Mouse (Mus musculus): ENCODE measurements at regions not wholly inside any gene's neighbourhood (a gene's known extent, or its start where the extent isn't known, plus 50 kb on each side); places are given as distances from the start of the nearest gene placed in this dataset.

DNA sequence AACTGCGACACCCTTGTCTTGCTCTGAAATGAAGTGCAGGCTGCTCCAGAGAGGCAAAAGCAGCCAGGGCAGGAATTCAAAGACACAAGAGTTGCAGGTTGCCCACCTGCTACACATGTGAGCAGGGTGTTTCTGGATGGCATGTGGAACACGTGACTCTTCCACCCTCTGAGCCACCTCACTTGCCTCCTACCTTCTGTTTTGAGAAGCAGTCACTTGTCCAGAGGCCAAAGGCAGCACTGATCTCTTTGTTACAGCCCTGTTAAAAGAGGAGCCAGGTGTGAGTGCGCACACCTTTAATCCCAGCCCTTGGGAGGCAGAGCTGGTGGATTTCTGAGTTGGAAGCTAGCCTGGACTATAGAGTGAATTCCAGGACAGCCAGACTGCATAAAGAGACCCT lies 79.7 kb upstream of the Tle3 start:
- no peak for DNase-seq (ENCODE audit: low read depth, low spot score)

DNA sequence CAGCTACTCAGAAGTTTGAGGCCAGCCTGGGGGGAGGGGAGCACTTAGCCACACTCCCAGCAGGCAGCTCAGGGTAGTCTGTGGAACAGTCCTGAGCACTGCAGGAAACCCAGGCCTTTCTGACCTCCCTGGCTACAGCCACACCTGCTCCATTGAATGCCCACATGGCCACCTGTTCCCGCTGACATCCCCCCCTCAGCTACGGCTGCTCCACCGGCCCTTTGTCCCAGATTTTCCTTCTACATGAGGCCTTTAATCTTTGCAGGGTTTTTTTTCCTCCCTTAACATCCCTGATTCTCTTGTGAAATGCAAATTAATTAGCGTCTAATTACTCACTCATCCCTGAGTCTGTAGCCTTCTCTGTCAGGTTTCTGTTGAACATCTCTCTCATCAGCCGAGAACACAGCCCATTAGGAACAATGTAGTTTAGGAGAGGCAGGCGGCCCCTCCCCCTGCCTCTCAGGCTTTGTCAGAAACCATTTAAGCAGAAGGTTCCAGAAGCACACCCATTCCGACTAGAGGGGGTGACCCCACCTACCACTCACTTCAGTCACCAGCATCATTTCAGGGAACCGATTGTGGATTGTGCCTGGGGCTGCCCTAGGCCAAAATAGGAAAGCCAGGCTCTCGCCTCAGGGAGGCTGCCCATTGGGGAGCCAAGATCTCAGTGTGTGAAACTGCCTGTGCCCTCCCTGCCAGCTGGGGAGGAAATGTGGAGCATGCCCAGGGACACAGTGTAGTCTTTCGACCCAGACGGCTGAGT lies 78.8 kb upstream of the Tle3 start:
- no peak for DNase-seq (ENCODE audit: low read depth, low spot score)

DNA sequence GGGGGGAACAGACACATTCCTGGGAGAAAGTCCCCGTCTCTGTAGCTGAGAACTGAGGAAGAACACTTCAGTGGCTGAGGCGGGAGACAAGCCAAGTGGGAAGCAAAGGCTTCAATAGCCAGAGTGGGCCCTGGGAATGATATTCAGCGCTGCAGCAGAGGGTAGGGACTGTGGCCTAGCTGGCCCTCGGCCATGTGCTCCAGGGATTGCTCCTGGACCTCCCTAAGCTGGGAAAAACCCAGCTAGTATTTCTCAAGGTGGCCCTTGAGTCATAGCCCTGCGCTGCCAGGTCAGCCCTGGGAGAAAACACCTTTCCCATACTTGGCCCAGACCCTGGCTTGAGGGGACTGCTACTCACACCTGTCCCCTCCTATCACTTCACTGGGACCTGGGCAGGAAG lies 77.2 kb upstream of the Tle3 start:
- DNase-seq (ENCODE audit: low read depth, low spot score), result no peak

DNA sequence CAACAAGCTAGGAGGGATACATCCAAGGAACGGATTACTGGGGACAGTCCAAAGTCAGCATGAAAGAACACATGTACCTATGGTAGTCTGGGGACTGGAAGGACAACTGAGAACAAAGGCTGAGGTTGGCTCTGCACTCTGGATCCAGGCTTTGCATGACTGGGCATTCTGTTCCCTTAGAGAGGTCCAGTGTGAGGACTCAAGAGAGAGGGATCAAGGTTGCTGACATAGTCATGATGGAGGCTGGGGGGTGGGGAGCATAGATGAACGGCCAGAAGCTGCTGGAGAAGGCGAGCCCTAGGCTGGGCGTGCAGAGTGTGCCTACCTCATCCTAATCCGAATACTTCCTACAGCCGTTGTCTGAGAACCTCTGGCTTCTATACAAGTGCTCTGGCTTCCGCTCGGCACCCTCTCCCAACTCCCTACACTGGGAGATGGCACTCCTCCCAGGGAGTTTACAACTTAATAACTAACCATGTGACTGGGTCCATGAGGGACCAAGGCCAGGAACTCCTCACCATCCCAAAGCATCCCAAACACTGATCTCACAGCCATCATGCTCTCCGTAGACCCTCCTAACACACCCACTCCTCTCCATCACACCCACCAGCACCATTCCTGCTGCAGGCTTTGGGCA lies 75.7 kb upstream of the Tle3 start:
- no peak for DNase-seq (ENCODE audit: low read depth, low spot score)

DNA sequence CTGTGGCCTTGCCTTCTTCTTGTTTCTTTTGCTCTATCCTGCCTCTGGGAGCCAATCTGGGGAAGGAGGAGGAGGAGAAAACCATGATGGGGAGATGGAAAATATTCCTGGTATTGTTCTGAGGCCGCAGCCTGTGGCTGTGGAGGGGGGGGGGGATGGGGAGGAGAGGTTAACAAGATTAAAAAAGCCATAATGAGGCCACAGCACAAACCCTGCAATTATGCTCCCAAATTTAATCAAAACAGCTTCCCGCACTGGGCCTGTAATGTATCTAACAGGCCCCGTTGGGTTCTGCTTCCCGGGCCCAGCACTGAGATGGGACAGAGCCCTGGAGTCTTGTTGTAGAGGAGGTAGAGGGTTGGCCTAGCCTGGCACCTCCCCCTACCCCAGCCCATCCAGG lies 74.8 kb upstream of the Tle3 start:
- no peak for DNase-seq (ENCODE audit: low read depth, low spot score)

DNA sequence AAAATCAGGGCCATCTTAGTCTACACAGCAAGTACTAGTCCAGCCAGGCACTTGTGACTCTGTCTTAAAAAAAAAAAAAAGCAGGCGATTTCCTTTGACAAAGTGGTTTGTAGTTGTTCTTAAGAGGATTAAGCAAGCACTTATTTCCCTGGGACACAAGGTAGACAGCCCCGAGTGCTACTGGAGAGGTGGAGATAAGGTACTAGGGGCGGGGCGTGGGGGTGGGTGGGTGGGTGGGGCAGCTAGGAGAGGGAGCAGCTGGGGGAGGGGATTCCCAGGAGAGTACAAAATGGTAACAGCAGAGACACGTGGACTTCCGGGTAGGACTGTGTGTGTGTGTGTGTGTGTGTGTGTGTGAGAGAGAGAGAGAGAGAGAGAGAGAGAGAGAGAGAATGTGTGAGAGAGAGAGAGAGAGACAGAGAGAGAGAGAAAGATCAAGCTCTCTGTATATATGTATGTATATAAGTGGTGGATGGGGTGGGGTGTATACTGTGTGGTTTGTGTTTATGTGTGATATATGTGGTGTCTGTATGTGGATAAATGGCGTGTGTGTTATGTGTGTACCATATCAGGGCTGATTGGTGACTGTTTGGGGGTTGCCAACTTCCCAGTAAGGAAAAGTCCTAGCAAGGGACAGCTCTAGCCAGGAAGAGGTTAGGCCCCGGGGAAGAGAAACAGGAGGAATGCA lies 72.1 kb upstream of the Tle3 start:
- no peak for DNase-seq (ENCODE audit: low read depth, low spot score)

DNA sequence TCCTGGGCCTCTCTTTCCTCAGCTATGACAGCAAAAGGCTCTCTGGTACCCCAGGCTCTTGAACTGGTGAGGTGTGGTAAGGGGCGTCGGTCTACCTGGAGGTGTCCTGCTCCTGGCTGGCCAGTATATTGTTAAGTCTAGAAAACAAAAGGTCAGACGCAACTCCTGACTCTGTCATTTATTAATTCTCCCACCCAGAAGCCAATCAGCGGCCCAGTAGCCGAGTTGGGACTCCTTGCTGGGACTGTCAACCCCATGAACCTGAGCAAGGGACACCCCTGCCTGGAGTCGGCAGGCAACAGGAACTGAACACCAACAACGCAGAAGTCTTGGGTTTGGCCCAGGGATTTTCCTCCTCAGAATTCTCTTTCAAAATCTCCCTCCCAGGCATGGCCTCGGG lies 71.1 kb upstream of the Tle3 start:
- DNase-seq (ENCODE audit: low read depth, low spot score), result no peak

DNA sequence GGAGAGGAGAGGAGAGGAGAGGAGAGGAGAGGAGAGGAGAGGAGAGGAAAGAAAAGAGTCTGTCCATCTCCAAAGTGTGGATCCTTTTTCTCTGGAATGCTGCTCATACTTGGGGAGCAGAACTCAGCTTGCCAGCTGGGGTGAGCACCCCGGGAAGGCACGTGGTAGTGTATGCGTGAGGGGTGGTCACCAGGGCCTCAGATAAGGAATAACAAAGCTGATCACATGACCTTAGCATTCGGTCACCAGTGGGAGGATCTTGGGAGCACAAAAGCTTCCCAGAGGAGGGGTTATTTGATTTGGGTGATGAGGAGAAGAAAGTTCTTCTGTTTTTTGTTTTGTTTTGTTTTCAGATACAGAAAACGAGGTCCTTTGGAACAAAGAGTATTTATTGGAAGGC lies 69.4 kb upstream of the Tle3 start:
- no peak for DNase-seq (ENCODE audit: low read depth, low spot score)

DNA sequence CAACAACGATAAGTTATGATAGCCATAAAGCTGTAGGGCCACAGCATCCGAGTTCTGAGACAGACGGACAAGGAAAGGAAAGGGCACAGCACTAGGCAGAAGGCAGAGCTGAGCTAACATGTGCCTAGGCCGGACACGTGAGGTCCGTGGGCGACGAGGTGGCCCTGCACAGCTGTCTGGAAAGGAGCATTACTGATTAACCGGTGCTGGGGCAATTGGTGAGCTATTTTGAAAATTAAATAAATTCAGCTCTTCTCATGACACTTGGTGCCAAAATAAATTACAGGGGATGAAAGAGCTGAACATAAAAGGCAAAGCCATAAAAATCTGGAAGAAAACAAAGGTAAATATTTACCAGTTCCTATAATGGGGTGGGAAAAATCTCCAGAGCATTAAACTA lies 65.9 kb upstream of the Tle3 start:
- DNase-seq (ENCODE audit: low read depth, low spot score), result no peak

DNA sequence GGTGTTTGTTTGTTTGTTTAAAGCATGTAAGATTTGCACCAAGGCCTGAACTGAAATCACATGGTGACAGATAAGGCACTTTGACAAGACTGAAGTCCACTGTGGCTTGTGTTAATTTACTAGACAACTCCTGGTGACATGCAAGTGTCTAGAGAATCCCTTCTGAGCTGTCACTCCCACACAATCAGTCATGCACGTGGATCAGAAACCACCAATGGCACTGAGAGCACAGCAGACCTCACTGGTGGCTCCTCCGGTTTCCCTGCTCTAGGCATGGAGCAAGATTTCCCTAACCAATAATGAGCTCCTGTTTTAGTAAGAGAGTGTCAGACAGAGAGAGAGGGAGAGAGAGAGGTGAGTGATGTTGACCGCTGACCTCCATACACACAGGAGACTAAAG lies 63.1 kb upstream of the Tle3 start:
- DNase-seq (ENCODE audit: low read depth, low spot score), result no peak

DNA sequence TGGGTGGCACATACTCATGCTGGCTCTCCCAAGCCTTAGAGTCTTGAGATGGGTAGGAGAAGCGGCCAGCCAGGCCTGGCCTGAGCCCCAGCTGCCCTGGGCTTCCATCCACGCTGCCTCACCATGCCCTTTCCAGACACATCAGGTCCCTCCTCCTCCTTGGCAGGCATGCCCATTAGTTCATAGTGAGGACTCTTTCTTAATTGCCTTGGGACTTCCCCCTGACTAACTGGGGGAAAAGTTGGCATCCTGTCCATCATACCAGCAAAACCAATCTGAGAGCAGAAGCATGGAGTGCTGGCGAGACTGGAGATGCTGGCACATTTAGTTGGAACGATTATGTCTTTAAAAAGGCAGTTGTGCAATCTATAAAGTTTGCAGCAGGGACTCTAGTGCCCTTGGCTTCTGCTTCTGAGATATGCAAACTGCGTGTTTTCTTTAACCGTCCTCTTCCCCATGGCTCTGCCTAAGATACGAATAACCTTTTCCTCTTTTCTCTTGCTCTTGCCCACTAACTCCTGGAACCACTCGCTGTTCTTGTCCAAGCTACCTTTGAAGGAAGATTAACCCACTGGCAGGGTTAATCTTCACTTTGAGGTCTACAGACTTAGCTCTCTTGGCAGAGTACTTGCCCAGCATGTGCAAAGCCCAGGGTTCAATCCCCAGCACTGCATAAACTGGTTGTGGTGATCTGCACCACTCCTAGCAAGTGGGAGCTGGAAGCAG lies 62.2 kb upstream of the Tle3 start:
- DNase-seq (ENCODE audit: low read depth, low spot score), result no peak

DNA sequence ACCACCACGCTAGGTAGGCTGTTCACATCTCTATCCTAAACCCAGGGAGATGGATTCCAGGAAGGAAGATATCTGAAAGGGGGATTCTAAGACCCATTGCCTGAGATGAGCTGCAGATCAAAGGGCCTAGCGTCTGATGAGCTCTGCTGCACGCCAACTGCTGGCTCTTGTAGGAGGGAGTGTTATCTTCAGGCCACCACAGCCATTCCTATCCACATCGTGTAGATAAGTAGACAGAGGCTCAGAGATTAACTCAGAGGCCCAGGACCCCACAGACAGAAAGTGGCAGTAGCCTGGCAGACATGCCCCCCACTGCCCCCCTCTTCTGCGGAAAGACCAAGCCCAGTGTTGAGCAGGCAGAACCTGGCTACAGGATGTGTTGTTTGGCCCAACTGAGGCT lies 61.6 kb upstream of the Tle3 start:
- DNase-seq (ENCODE audit: low read depth, low spot score), result no peak

DNA sequence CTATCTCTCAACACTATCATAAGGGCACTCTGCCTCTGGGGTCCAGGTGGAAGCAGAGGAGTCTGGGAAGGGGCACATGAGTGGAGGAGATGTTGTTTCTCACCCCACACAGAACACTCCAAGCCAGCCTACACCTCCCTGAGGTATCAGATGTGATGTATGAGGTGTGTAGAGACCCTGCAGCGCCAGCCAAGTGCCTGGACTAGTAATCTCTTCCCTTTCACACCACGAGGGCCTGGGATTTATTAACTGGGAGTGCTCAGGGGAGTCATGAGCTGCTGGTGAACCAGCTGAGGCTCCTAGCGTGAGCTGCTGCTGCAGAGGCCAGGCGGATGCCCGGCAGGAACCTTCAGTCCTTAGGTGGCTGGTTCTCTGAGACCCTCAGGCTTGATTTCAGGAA lies 60.6 kb upstream of the Tle3 start:
- DNase-seq (ENCODE audit: low read depth, low spot score), result peak; percentile 67

DNA sequence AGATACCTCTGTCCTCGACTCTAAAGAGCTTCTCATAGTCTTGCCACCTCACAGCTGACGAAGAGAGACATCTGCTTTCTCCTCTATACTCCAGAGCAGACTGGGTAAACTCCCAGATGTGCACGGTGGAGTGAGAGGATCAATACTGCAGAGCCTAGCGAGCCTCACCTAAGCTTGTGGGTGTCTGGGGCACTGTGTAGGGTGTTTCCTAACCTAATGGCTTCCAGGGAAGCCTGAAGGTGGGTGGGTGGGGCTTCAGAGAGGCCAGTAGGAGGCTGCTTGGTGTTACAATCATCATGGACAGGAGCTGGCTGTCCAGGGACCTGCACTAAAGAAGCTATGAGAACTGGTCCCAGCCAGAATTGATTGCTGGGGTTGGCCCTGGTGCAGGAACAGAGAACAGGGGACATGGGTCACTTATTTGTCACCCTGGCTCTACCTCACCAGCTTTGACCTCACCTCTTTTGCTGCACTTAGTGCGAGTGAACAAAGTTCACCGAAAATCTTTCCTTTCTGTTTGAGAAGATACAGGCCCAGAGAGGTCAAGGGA lies 57.5 kb upstream of the Tle3 start:
- no peak for DNase-seq (ENCODE audit: low read depth, low spot score)

DNA sequence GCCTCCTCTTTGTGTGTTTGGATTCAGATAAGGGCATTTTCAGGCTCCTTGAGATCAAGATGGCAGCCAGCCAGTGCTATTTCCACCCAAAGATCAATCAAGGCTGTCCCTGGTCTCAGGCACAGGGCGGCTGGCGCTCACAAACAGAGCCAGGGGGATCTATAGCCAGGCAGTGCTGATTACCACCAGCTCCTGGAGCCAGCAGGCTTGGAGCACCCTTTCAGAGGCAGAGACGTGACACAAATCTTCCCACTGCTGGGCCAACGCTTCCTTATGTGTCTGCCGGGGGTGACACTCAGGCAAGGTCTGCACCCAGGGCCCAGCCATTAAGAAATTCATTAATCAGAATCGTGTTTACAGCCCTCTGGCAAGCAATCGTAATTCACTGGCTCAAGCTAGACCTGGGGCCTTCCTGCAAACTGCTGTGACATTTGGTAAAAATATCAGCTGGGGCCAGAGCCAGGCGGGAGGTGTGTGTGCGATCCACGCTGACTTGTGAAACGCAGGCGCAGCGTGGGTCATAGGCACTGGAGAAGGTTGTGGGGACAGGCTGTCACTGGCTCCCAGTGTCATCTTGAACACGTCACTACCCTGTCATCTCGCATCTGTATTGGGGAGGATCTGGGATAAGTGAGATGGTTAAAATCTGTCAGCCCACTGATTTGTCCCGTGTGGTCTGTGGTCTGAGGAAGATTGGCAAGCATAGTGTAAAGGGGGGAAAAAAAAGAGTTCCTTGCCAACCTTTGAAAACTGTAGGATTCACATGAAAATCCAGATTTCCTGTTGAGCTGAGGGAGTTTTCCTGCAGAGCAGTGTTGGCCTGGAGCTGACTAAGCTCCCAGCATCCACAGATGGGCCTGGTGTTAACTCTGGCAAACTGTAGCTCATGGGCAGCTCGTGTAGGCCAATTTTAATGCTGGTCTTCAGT lies 56.5 kb upstream of the Tle3 start:
- peak; percentile 34 for DNase-seq (ENCODE audit: low read depth, low spot score)

DNA sequence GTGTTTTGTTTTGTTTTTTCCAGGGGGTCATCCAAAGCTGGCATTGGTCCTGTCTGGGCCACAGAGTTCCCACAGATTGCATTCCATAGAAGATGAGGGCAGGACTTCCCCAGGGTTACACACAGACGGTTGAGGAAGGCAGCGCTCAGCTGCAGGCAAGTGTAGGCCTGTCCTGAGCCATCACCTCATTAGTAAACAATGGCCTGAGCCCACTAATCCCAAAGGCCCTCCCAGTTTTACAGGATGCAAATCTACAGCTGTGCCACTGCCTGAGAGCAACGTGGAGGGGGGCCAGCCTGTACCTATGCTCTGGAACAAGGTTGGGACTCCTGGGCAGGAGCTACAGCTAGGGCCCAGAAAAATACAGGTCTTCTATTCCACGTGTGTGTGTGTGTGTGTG lies 55.7 kb upstream of the Tle3 start:
- no peak for DNase-seq (ENCODE audit: low read depth, low spot score)

DNA sequence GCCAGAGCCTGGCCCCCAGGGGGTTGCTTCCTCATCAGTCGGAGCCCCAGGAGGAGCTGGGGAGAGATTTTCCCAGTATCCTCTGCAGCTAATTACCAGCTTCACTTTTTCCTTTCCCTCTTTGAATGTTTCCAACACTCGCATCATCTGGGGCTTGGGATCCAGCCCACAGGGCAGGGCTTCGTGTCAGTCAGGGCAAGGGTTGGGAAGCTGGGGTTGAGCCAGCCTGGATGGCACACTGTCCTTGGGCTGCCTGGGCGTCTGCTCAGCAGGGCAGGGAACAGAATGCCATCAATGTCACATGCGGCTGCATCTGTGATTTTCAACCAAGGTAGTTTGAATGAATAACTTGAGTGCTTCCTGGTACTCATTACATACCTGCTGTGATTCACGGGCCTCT lies 52.4 kb upstream of the Tle3 start:
- DNase-seq (ENCODE audit: low read depth, low spot score), result no peak

DNA sequence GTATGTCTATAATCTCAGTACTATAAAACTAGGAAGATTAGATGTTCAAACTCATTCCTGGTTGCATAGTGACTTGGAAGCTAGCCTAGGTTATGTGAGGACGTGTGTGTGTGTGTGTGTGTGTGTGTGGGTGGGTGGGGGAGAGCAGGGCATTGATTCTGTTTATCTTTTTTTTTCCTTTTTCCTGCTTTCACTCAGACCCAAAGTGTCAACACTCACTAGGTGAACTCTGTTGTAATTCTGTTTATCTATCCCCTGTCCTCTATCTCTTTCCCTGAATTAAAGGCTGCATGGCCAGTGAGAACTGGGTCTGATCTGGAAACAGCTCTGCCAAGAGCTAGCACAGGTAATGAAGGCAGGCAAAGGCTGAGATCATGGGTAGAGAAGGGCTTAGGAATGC lies 50.9 kb upstream of the Tle3 start:
- no peak for DNase-seq (ENCODE audit: low read depth, low spot score)

DNA sequence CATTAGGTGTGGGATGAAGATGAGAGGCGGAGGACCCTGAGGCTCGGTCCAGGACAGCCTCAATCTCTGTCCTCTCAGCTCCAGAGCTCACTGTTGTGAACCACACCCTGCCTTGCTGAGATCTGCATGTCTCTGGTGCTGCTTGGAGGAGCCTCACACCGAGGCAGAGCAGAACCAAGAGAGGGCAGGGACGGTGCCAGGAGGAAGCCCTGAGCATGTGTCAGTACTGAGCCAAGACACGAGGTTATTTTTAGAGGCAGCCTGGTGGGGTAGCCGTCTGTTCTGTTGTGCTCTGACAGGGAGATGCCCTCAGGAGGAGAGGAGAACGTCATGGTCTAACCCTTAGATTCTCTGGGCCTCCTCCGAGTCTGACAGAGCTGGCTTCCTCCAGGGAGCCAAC lies 50.3 kb upstream of the Tle3 start:
- DNase-seq (ENCODE audit: low read depth, low spot score), result no peak

DNA sequence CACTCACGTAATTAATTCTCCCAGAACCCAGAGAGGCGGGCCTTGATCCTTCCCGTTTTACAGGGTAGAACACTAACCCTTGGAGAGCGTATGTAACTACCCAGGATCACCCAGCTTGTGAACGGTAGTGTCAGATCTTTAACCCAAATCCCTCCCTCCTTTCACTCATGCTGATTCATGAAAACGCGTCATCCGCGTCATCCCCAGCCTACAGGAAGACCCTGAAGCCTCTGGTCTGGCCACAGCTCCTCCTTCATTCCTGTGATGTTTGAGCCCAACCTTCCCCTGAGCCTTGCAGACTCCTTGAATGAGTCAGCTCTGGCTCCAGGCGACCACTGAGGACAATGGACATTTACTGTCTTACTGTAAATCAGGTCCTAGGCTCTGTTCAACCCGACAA lies 49.8 kb upstream of the Tle3 start:
- DNase-seq (ENCODE audit: low read depth, low spot score), result peak; percentile 44

Measured in mesoderm, embryonic 11.5 days (tissue).